Mouse (Mus musculus): ENCODE data around the gene Ccm2l.

DNA sequence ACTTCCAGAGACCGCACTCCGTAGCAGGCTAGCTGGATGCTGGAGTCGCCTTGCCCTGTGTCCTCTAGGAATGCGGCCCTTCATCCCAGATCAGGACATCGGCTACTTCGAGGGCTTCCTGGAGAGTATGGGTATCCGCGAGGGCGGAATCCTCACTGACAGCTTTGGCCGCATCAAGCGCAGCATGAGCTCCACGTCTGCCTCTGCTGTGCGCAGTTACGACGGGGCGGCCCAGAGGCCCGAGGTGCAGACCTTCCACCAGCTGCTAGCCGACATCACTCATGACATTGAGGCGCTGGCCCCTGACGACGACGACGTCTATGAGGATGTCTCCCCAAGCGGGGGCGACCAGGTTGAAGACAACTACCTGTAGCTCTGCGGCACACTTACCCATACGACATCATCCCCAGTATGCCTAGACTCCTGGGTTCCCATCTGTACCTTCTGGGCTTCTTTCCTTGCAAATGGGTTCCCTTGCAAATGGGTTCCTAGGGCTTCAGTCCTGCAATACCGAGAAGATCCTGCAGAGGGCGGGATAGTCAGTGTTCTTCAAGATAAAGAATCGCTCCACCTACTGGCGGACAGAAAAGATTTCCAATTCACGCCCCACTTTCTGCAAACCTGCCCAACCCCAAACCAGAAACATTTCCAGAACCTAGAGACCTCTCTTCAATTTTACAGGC lies 15.2 kb downstream of the Ccm2l start:
- TF ChIP-seq CTCF (IDR thresholded peaks at IDR 0.05 in 2 of 3, conservative IDR thresholded peaks at IDR 0.05 in 1 of 3; ENCODE audit: control insufficient read depth in 1 of 3, insufficient read depth in 1 of 3, low read depth in 2 of 3, low read length in 3 of 3, poor library complexity in 1 of 3, severe bottlenecking in 1 of 3) (peak; percentile 84 to 99 (median 87)), ZC3H11A (IDR thresholded peaks at IDR 0.05; ENCODE audit: low read depth, low read length) (peak; percentile 71), POLR2A (IDR thresholded peaks at IDR 0.05; ENCODE audit: control insufficient read depth in 1 of 2, insufficient read depth in 1 of 2, low read depth in 1 of 2, low read length in 2 of 2, poor library complexity in 1 of 2) (no peak), MEF2A (IDR thresholded peaks at IDR 0.05; ENCODE audit: extremely low read depth, insufficient replicate concordance, low read depth, low read length, poor library complexity, severe bottlenecking) (no peak), E2F4 (IDR thresholded peaks at IDR 0.05; ENCODE audit: borderline replicate concordance, low read depth, low read length) (no peak)
